Mouse (Mus musculus) forebrain, embryonic 16.5 days (tissue): ENCODE results near the gene Psmd3. TPM values are rescaled to one million over a fixed set of nuclear protein-coding genes. Genes with fewer than 3 reads are reported as not detected.
"Not testable (repeated sequence)": the region's sequence is repeated elsewhere in the genome, so short reads cannot be mapped to it uniquely, and the experiment has no call there.

Experiments
- ATAC-seq: fragments of 200-750 bp; cut with Nextera tagmentation; 2 replicates; pipeline ENCODE4 v1.8.0; 2017; ENCODE audit warnings: mild to moderate bottlenecking, moderate library complexity
- H3K27ac ChIP-seq: fragments of 300-500 bp; sonication (generic); 2 replicates; pipeline ENCODE4 v1.5.1; 2014; ENCODE audit warnings: low read length, control low read depth
- H3K27me3 ChIP-seq: fragments of 300-500 bp; sonication (generic); replicated peaks from 2 replicates; pipeline ENCODE4 v1.6.1; 2014; ENCODE audit warnings: low read length; ENCODE audit not compliant: control insufficient read depth, insufficient read depth
- H3K36me3 ChIP-seq: fragments of 300-500 bp; sonication (generic); 2 replicates; pipeline ENCODE4 v1.6.1; 2014; ENCODE audit not compliant: control insufficient read depth, insufficient read depth
- H3K4me1 ChIP-seq: fragments of 300-500 bp; sonication (generic); replicated peaks from 2 replicates; pipeline ENCODE4 v1.6.1; 2014; ENCODE audit warnings: low read length; ENCODE audit not compliant: control insufficient read depth, insufficient read depth
- H3K4me2 ChIP-seq: fragments of 300-500 bp; sonication (generic); 2 replicates; pipeline ENCODE4 v1.6.1; 2014; ENCODE audit warnings: mild to moderate bottlenecking, low read length, control low read depth
- H3K4me3 ChIP-seq: fragments of 300-500 bp; sonication (generic); replicated peaks from 2 replicates; pipeline ENCODE4 v1.5.1; 2014; ENCODE audit warnings: mild to moderate bottlenecking, low read length, control low read depth
- H3K9ac ChIP-seq: fragments of 300-500 bp; sonication (generic); replicated peaks from 2 replicates; pipeline ENCODE4 v1.6.1; 2014; ENCODE audit warnings: low read depth, low read length, control low read depth
- H3K9me3 ChIP-seq: fragments of 300-500 bp; sonication (generic); 2 replicates; pipeline ENCODE4 v1.6.1; 2016; ENCODE audit warnings: low read length; ENCODE audit not compliant: control insufficient read depth
- WGBS: fragments of 180-500 bp; shearing (Covaris S2); extraction: QIAGEN DNeasy Blood & Tissue Kit; methylation state at CpG from one replicate; pipeline ENCODE4 v1.1.7; 2014; 5-methylcytosine and 5-hydroxymethylcytosine counted together
- polyA plus RNA-seq: library from polyadenylated mRNA; unstranded; fragments of >200 nt; fragmentation: Nextera tagmentation; extraction: Ambion mirVana; gene quantifications from 2 replicates; pipeline ENCODE4 v1.2.1, GENCODE M21; 2015

Psmd3 gene
- polyA plus RNA-seq, 1 experiment from 2014 or later = 197 TPM

DNA sequence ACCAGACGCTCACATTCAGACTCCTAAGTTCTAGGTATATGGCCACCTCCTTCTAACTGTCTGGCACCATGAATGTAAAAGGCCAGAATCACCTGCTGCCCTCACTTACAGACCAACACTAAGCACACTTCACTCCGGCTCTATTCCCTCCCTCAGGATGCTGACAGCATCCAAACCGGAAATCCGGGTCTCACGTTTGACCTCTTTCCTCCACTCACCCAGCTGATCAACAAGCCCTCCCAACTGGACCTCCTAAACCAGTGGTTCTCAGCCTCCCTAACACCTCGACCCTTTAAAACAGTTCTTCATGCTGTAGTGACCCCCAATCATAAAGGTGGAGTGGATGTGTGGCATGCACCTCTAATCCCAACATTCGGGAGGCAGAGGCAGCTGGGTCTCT is 40.7 kb downstream of the Psmd3 start:
- Histone ChIP-seq H3K4me1 (peaks cover 9% of the 10 kb centered on the region), H3K27me3 (no peaks in the 10 kb centered on the region), H3K36me3 (no peaks in the 10 kb centered on the region), H3K4me3 (no peak overlapping the region), H3K27ac (no peak overlapping the region), H3K4me2 (no peak overlapping the region), H3K9me3 (no peaks in the 10 kb centered on the region), H3K9ac (no peak overlapping the region)
- no peak for ATAC-seq
- WGBS = 87% methylated on average over 7 of the region's 7 CpGs

DNA sequence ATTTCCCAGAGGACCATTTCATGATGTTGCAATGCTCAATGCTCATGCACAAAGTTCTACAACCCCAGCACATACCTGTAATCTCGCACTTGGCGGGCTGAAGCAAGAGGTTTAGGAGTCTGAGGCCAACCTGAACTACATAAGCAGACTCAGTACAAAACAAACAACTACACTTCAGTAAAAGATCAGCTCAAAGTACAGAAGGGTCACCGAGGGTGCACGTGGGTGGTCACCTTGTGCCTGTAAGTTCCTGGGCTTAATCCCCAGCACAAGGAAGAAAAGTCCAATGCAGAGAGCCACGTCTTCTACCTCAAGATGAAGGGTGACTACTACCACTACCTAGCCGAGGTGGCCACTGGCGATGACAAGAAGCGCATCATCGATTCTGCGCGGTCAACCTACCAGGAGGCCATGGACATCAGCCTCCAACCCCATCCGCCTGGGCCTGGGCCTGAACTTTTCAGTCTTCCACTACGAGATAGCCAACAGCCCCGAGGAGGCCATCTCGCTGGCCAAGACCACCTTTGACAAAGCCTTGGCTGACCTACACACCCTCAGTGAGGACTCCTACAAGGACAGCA is 43.7 kb downstream of the Psmd3 start:
- Histone ChIP-seq H3K4me3 (no peak overlapping the region), H3K9ac (no peak overlapping the region)

DNA sequence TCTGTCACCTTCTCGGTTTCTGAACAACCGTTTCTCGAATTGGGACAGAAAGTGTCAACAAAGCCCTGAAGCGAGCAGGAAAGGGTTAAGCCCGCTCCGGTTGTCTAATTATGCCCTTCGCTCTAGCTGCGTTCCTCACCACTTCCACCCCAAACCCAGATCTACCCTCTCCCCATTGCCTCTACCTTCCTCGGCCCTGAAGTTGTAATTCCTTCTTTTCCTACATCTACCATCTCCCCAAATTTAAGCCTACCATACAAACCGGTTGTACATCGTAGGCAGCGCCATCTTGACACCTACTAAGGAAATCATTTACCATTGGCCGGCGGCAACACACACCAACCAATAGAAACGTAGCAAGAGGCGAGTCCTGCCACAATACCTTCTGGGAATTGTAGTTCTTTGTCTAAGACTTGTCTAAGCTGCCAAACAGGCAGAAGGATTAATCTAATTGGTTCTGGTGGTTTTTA is 46.8 kb downstream of the Psmd3 start, which contains the start of gene Med24:
Med24 (minus strand) TSS at position 317 of the 470 bp plus-strand sequence.
- H3K27ac ChIP-seq = peak within 1 kb of the TSS; percentile 92
- peak within 1 kb of the TSS; percentile 95 for H3K4me2 ChIP-seq
- H3K9ac ChIP-seq = peak within 1 kb of the TSS; percentile 70
- 0% methylated on average over 16 of the region's 16 CpGs for WGBS
- no peaks in the 10 kb centered on the region for H3K27me3 ChIP-seq
- 0 out of 2 replicates have a peak, but pooled peaks cover 1% of the 10 kb centered on the region for H3K9me3 ChIP-seq
- no peaks in the 10 kb centered on the region for H3K36me3 ChIP-seq
- peaks cover 30% of the 10 kb centered on the region for H3K4me1 ChIP-seq
- H3K4me3 ChIP-seq = peak within 1 kb of the TSS; percentile 78
- peak; percentile 98 for ATAC-seq

More for the DNA sequence above, 43.7 kb downstream of the Psmd3 start:
- Histone ChIP-seq H3K27me3 (no peaks in the 10 kb centered on the region), H3K27ac (no peak overlapping the region), H3K4me1 (peaks cover 24% of the 10 kb centered on the region), H3K9me3 (no peaks in the 10 kb centered on the region), H3K4me2 (no peak overlapping the region), H3K36me3 (no peaks in the 10 kb centered on the region)
- 95% methylated on average over 15 of the region's 15 CpGs for WGBS
- ATAC-seq = no peak

DNA sequence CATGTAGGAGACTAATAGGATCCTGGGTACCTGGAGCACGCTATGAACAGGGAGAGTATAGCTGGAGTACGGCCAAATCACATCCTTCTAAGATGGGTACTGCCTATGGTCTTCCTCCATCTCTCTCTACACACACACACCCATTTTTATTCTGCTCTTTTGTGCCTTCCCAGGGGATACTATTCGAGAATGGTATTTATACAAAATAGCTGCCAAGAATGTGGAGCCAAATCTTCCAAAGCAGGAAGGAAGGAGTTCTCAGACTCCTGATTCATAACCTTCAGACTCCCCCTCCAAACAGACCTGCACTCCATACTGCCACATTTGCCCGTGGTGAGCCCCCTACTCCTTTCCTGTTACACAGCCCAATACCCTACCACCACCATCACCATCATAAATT is 48.4 kb downstream of the Psmd3 start:
- Histone ChIP-seq H3K9me3 (0 out of 2 replicates have a peak, but pooled peaks cover 2% of the 10 kb centered on the region), H3K4me3 (no peak overlapping the region), H3K4me2 (no peak overlapping the region), H3K27ac (peak overlapping the region; percentile 68), H3K9ac (no peak overlapping the region), H3K36me3 (no peaks in the 10 kb centered on the region), H3K4me1 (peaks cover 30% of the 10 kb centered on the region), H3K27me3 (no peaks in the 10 kb centered on the region)
- no peak; the same call in 1 of the 2 replicates for ATAC-seq
- 47% methylated on average over 4 of the region's 4 CpGs for WGBS

DNA sequence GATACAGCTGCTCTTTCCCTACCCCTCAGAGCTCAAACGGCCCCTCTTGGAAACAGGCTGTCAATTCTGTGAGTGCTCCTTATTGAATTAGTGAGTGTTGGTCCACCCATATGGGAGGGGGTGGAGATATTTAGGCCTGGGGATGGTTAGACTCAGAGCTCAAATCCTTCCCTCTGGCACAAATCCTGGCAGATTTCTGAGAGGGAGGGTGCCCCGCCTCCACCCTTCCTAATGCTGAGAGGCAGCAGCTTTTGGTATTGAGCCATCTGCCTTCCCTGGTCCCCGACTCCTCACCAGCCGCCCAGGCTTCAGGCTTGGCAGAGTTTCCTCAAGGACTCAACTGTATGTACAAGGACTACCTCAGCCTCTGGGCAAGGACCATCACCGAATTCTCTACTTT is 48.8 kb downstream of the Psmd3 start:
- no peaks in the 10 kb centered on the region for H3K27me3 ChIP-seq
- no peak overlapping the region for H3K9ac ChIP-seq
- 0 out of 2 replicates have a peak, but pooled peaks cover 2% of the 10 kb centered on the region for H3K9me3 ChIP-seq
- no peak overlapping the region for H3K4me2 ChIP-seq
- no peaks in the 10 kb centered on the region for H3K36me3 ChIP-seq
- 37% methylated on average over 5 of the region's 5 CpGs for WGBS
- H3K27ac ChIP-seq = peak overlapping the region; percentile 68
- H3K4me1 ChIP-seq = peaks cover 30% of the 10 kb centered on the region
- H3K4me3 ChIP-seq = no peak overlapping the region
- peak; percentile 27 for ATAC-seq

DNA sequence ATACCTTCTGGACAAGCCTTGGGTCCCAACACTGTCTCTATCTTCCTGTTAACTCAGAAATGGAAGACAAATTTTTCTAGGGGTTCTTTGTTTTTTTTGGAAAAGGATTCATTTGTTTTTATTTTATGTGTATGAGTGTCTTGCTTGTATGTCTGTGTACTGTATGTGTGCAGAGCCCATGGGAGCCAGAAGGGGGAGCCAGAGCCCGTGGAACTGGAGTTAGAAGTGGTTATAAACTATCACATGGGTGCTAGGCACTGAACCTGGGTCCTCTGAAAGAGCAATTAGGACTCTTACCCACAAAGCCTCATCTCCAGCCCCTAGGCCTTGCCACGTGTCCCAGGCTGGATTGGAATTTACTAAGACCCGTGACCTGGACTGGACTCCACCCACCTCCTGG is 51.7 kb downstream of the Psmd3 start:
- no peak for ATAC-seq
- 71% methylated on average over 3 of the region's 3 CpGs for WGBS
- H3K9me3 ChIP-seq = 0 out of 2 replicates have a peak, but pooled peaks cover 2% of the 10 kb centered on the region
- no peak overlapping the region for H3K9ac ChIP-seq
- H3K27ac ChIP-seq = no peak overlapping the region
- H3K4me2 ChIP-seq = no peak overlapping the region
- no peak overlapping the region for H3K4me3 ChIP-seq
- H3K36me3 ChIP-seq = no peaks in the 10 kb centered on the region
- peaks cover 32% of the 10 kb centered on the region for H3K4me1 ChIP-seq
- H3K27me3 ChIP-seq = no peaks in the 10 kb centered on the region

DNA sequence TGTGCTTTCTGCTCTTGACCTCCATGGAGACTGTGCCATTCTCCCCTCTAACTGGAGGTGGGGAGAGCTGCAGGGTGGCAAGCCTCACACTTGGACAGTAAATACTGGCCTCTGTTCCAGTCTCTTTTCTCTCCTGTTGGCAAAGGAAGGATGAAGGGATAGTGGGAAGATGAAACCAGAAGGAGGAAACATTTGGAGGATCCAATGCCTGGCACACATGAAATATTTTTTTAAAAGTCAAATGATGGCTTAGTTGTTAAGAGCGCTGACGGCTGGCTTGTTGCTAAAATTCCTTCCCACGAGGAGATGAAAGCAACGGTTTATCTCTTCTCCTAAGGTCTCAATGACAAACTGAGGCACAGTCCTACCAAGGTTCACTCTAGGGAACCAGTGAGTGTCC is 52.8 kb downstream of the Psmd3 start:
- Histone ChIP-seq H3K36me3 (no peaks in the 10 kb centered on the region), H3K4me1 (peaks cover 33% of the 10 kb centered on the region), H3K9me3 (0 out of 2 replicates have a peak, but pooled peaks cover 2% of the 10 kb centered on the region), H3K27me3 (no peaks in the 10 kb centered on the region), H3K9ac (no peak overlapping the region), H3K4me3 (no peak overlapping the region), H3K4me2 (no peak overlapping the region), H3K27ac (peak overlapping the region; percentile 91)
- no peak for ATAC-seq
- WGBS = 63% methylated on average over 4 of the region's 4 CpGs

DNA sequence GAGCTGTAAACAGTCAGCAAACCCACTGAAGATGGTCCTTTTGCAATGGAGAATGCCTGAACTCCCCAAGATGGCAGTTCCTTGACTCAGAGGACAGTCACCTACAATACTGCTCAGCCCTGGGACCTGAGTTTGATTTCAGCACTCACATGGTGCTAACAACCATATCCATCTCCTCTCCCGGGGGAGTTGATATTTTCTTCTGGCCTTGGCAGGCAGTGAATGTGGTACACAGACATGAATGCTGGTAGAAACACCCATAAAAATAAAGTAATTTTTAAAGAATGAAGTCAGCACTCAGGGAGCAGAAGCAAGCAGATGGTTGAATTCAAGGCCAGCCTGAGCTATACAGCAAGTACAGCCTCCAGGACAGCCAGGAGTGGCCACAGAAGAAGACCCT is 53.8 kb downstream of the Psmd3 start:
- Histone ChIP-seq H3K9ac (no peak overlapping the region), H3K27ac (no peak overlapping the region; the same call in 1 of the 2 replicates), H3K4me2 (no peak overlapping the region), H3K27me3 (no peaks in the 10 kb centered on the region), H3K36me3 (no peaks in the 10 kb centered on the region), H3K4me1 (peaks cover 35% of the 10 kb centered on the region), H3K4me3 (no peak overlapping the region), H3K9me3 (0 out of 2 replicates have a peak, but pooled peaks cover 2% of the 10 kb centered on the region)
- no peak for ATAC-seq
- WGBS = 83% methylated on average over 1 of the region's 1 CpGs

DNA sequence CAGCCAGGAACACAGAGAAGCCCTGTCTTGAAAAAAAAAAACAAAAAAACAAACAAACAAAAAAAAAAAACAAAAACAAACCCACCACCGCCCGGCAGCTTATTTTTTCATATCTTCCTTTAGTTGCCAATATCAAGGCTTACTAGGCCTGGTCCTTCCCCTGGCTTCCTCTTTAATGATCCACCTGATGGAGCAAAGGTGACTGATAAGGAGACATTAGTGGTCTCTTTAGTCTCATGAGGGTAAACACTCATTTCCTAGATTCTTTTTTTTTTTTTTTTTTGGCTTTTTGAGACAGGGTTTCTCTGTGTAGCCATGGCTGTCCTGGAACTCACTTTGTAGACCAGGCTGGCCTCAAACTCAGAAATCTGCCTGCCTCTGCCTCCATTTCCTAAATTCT is 54.9 kb downstream of the Psmd3 start:
- not testable (repeated sequence) for H3K27ac ChIP-seq, H3K4me3 ChIP-seq, H3K9me3 ChIP-seq, H3K36me3 ChIP-seq, H3K9ac ChIP-seq, H3K27me3 ChIP-seq, ATAC-seq, H3K4me2 ChIP-seq
- 93% methylated on average over 2 of the region's 2 CpGs for WGBS
- peaks cover 31% of the 10 kb centered on the region for H3K4me1 ChIP-seq
